Mouse (Mus musculus) embryonic facial prominence, embryonic 14.5 days (tissue): ENCODE results near the gene Hmox1. TPM values are rescaled to one million over a fixed set of nuclear protein-coding genes. Genes with fewer than 3 reads are reported as not detected.

Experiments used
- ATAC-seq: fragments of 200-750 bp; cut with Nextera tagmentation; 2 replicates; pipeline ENCODE4 v1.8.0; 2017; ENCODE audit warnings: low read depth, moderate number of reproducible peaks, moderate TSS enrichment
- DNase-seq: peaks from one replicate; pipeline ENCODE4 v3.0.0-alpha.2; 2015; ENCODE audit warnings: low spot score
- H3K27ac ChIP-seq: fragments of 300-500 bp; sonication (generic); replicated peaks from 2 replicates; pipeline ENCODE4 v1.5.1; 2014; ENCODE audit warnings: low read depth, mild to moderate bottlenecking, low read length, moderate library complexity
- H3K27me3 ChIP-seq: fragments of 300-500 bp; sonication (generic); replicated peaks from 2 replicates; pipeline ENCODE4 v1.6.1; 2014; ENCODE audit warnings: low read length; ENCODE audit not compliant: control insufficient read depth, insufficient read depth
- H3K36me3 ChIP-seq: fragments of 300-500 bp; sonication (generic); 2 replicates; pipeline ENCODE4 v1.6.1; 2014; ENCODE audit warnings: low read length, mixed read lengths; ENCODE audit not compliant: control insufficient read depth, insufficient read depth
- H3K4me1 ChIP-seq: fragments of 300-500 bp; sonication (generic); 2 replicates; pipeline ENCODE4 v1.6.1; 2014; ENCODE audit warnings: antibody characterized with exemption, low read length; ENCODE audit not compliant: control insufficient read depth, insufficient read depth
- H3K4me2 ChIP-seq: fragments of 300-500 bp; sonication (generic); 2 replicates; pipeline ENCODE4 v1.6.1; 2014; ENCODE audit warnings: low read depth, mild to moderate bottlenecking, low read length, moderate library complexity, mixed read lengths
- H3K4me3 ChIP-seq: fragments of 300-500 bp; sonication (generic); 2 replicates; pipeline ENCODE4 v1.5.1; 2014; ENCODE audit warnings: low read depth, mild to moderate bottlenecking, low read length
- H3K9ac ChIP-seq: fragments of 300-500 bp; sonication (generic); 2 replicates; pipeline ENCODE4 v1.6.1; 2014; ENCODE audit warnings: low read depth, mild to moderate bottlenecking, low read length, moderate library complexity, mixed read lengths
- H3K9me3 ChIP-seq: fragments of 300-500 bp; sonication (generic); 2 replicates; pipeline ENCODE4 v1.6.1; 2016; ENCODE audit warnings: low read length; ENCODE audit not compliant: control insufficient read depth
- WGBS: fragments of 180-500 bp; shearing (Covaris S2); extraction: QIAGEN DNeasy Blood & Tissue Kit; methylation state at CpG from one replicate; pipeline ENCODE4 v1.1.7; 2014; 5-methylcytosine and 5-hydroxymethylcytosine counted together
- polyA plus RNA-seq: library from polyadenylated mRNA; unstranded; fragments of >200 nt; fragmentation: Nextera tagmentation; extraction: Ambion mirVana; gene quantifications from 2 replicates; pipeline ENCODE4 v1.2.1, GENCODE M21; 2014

The Hmox1 gene
- polyA plus RNA-seq, 1 experiment from 2014 or later, result 24.4 TPM

GRCm38 (mm10) chr8:75083846-75084245 is 9.6 kb upstream of the Hmox1 start:
- Histone ChIP-seq H3K4me3 (peak overlapping the region; percentile 29), H3K36me3 (no peaks in the 10 kb centered on the region), H3K4me2 (peak overlapping the region; percentile 55), H3K27me3 (no peaks in the 10 kb centered on the region), H3K9me3 (no peaks in the 10 kb centered on the region), H3K9ac (peak overlapping the region; percentile 20; the same call in 1 of the 2 replicates), H3K27ac (no peak overlapping the region), H3K4me1 (no peaks in the 10 kb centered on the region)
- 6% methylated on average over 17 of the region's 17 CpGs for WGBS
- ATAC-seq (peak; percentile 96), DNase-seq (peak; percentile 97)

GRCm38 (mm10) chr8:75084382-75085064 is 8.9 kb upstream of the Hmox1 start:
- 0 out of 2 replicates have a peak, but pooled peaks cover 5% of the 10 kb centered on the region for H3K4me1 ChIP-seq
- no peaks in the 10 kb centered on the region for H3K27me3 ChIP-seq
- no peak overlapping the region for H3K9ac ChIP-seq
- no peaks in the 10 kb centered on the region for H3K36me3 ChIP-seq
- no peaks in the 10 kb centered on the region for H3K9me3 ChIP-seq
- no peak overlapping the region for H3K27ac ChIP-seq
- H3K4me3 ChIP-seq, result no peak overlapping the region
- peak overlapping the region; percentile 55 for H3K4me2 ChIP-seq
- DNase-seq (no peak), ATAC-seq (no peak)
- 68% methylated on average over 3 of the region's 3 CpGs for WGBS

- H3K4me2 ChIP-seq, result no peak overlapping the region
- 64% methylated on average over 2 of the region's 2 CpGs for WGBS
- 0 out of 2 replicates have a peak, but pooled peaks cover 5% of the 10 kb centered on the region for H3K4me1 ChIP-seq
- no peaks in the 10 kb centered on the region for H3K36me3 ChIP-seq
- no peak for DNase-seq
- no peak for ATAC-seq
- no peak overlapping the region for H3K4me3 ChIP-seq
- H3K27ac ChIP-seq, result no peak overlapping the region
- no peaks in the 10 kb centered on the region for H3K9me3 ChIP-seq
- no peaks in the 10 kb centered on the region for H3K27me3 ChIP-seq
- H3K9ac ChIP-seq, result no peak overlapping the region
These were observed 7.4 kb upstream of the Hmox1 start for GRCm38 (mm10) chr8:75086002-75086401.

- no peaks in the 10 kb centered on the region for H3K36me3 ChIP-seq
- H3K4me2 ChIP-seq, result no peak overlapping the region
- H3K4me1 ChIP-seq, result 0 out of 2 replicates have a peak, but pooled peaks cover 5% of the 10 kb centered on the region
- H3K4me3 ChIP-seq, result no peak overlapping the region
- H3K9me3 ChIP-seq, result no peaks in the 10 kb centered on the region
- H3K9ac ChIP-seq, result no peak overlapping the region
- H3K27me3 ChIP-seq, result no peaks in the 10 kb centered on the region
- no peak overlapping the region for H3K27ac ChIP-seq
- ATAC-seq (no peak), DNase-seq (no peak)
These were observed 6.3 kb upstream of the Hmox1 start for GRCm38 (mm10) chr8:75087127-75087526.

GRCm38 (mm10) chr8:75088989-75089881 is 4.2 kb upstream of the Hmox1 start:
- DNase-seq, result peak; percentile 96
- Histone ChIP-seq H3K4me3 (peak overlapping the region; percentile 11), H3K9ac (peak overlapping the region; percentile 46), H3K36me3 (no peaks in the 10 kb centered on the region), H3K4me1 (peaks cover 10% of the 10 kb centered on the region; the same call in 1 of the 2 replicates), H3K27me3 (no peaks in the 10 kb centered on the region), H3K27ac (peak overlapping the region; percentile 70), H3K9me3 (no peaks in the 10 kb centered on the region), H3K4me2 (peak overlapping the region; percentile 42)
- 19% methylated on average over 6 of the region's 6 CpGs for WGBS
- peak; percentile 55 for ATAC-seq

GRCm38 (mm10) chr8:75090781-75091365 is 2.5 kb upstream of the Hmox1 start:
- H3K9ac ChIP-seq, result no peak overlapping the region
- 83% methylated on average over 4 of the region's 4 CpGs for WGBS
- no peaks in the 10 kb centered on the region for H3K27me3 ChIP-seq
- H3K4me3 ChIP-seq, result no peak overlapping the region
- H3K4me1 ChIP-seq, result peaks cover 10% of the 10 kb centered on the region; the same call in 1 of the 2 replicates
- no peak overlapping the region for H3K27ac ChIP-seq
- DNase-seq, result no peak
- H3K9me3 ChIP-seq, result no peaks in the 10 kb centered on the region
- no peak overlapping the region for H3K4me2 ChIP-seq
- no peaks in the 10 kb centered on the region for H3K36me3 ChIP-seq
- ATAC-seq, result no peak

GRCm38 (mm10) chr8:75102956-75103355 is 9.5 kb downstream of the Hmox1 start:
- no peak for ATAC-seq
- 82% methylated on average over 4 of the region's 4 CpGs for WGBS
- H3K9ac ChIP-seq, result no peak overlapping the region
- no peak overlapping the region for H3K27ac ChIP-seq
- peaks cover 6% of the 10 kb centered on the region; the same call in 1 of the 2 replicates for H3K36me3 ChIP-seq
- no peaks in the 10 kb centered on the region for H3K4me1 ChIP-seq
- H3K9me3 ChIP-seq, result no peaks in the 10 kb centered on the region
- no peaks in the 10 kb centered on the region for H3K27me3 ChIP-seq
- H3K4me3 ChIP-seq, result no peak overlapping the region
- H3K4me2 ChIP-seq, result no peak overlapping the region
- no peak for DNase-seq

GRCm38 (mm10) chr8:75103376-75103878 is 10.0 kb downstream of the Hmox1 start:
- no peak for ATAC-seq
- 46% methylated on average over 8 of the region's 8 CpGs for WGBS

More at GRCm38 (mm10) chr8:75103376-75103878, 10.0 kb downstream of the Hmox1 start:
- DNase-seq, result no peak
- H3K27ac ChIP-seq, result no peak overlapping the region
- H3K27me3 ChIP-seq, result no peaks in the 10 kb centered on the region
- H3K4me1 ChIP-seq, result no peaks in the 10 kb centered on the region; the same call in 1 of the 2 replicates
- H3K9me3 ChIP-seq, result no peaks in the 10 kb centered on the region
- H3K4me3 ChIP-seq, result no peak overlapping the region
- 0 out of 2 replicates have a peak, but pooled peaks cover 5% of the 10 kb centered on the region for H3K36me3 ChIP-seq
- no peak overlapping the region for H3K9ac ChIP-seq
- no peak overlapping the region for H3K4me2 ChIP-seq
